Mouse (Mus musculus): ENCODE measurements at regions not wholly inside any gene's neighbourhood (a gene's known extent, or its start where the extent isn't known, plus 50 kb on each side); places are given as distances from the start of the nearest gene placed in this dataset.

- peak in 1 of 2 experiments; percentile 12 for DNase-seq
These were observed 114.0 kb upstream of the Nxt1 start for GRCm38 (mm10) chr2:148558365-148558764.

DNA sequence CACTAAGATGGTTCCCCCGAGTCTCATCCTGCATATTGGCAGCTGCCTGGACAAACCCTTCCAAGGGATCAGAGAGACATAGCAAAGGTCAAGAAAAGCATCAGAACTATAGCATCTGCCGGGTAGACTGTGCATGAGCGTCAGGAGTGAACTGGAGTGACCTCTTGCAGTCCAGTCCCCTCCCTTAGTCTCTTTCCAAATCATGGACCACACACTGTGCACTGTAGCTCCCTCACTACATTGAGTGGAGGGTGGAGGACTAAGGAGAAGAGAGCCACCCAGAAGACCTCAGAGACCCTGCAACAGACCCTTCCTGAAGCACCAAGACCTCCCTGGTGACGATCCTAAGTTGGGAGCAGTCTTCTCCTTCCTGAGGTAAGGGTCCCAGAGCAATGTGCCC is 107.8 kb upstream of the Cd93 start:
- DNase-seq, result no peak

- DNase-seq, result no peak
These were observed 106.3 kb upstream of the Cd93 start for GRCm38 (mm10) chr2:148549618-148550017.

DNA sequence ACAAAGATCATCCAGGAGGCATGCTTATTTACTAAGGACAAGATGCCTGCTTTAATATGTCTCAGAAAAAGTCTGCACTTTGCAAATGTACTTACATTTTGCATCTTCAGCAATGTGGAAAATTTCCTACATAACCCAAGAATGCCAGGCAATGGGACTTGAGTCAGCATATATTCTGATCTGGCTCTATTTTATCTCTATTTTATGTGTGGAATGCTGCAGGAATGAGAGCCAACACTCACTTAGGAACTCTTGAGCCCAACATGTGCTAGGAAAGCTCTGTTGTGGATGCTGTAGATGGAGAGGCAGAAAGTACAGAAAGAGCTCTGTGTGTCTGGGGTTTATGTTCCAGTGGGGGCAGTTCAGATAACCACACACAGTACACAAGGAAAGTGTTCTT is 99.0 kb upstream of the Cd93 start:
- no peak for DNase-seq

GRCm38 (mm10) chr2:148537914-148538510 is 94.6 kb upstream of the Cd93 start:
- no peak for DNase-seq

GRCm38 (mm10) chr2:148537251-148537650 is 93.9 kb upstream of the Cd93 start:
- no peak for DNase-seq

DNA sequence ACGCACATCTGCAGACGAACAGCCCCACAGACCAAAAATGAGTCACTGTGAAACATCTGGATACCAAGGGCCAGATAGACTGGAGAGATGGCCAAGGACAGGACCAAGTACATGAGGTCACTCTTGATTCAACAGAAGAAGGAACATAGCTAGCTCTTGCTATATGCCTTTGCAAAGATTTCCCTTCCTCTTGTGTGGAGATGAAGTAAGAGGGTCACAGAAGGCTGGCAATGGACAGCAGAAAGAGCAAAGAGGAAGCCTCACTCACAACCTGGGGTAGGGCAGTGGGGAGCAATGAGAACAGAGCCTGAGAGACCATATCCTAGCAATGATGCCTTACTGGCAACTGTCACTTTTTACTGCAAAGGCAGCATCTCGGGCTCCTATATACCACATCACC is 93.2 kb upstream of the Cd93 start:
- DNase-seq, result no peak

DNA sequence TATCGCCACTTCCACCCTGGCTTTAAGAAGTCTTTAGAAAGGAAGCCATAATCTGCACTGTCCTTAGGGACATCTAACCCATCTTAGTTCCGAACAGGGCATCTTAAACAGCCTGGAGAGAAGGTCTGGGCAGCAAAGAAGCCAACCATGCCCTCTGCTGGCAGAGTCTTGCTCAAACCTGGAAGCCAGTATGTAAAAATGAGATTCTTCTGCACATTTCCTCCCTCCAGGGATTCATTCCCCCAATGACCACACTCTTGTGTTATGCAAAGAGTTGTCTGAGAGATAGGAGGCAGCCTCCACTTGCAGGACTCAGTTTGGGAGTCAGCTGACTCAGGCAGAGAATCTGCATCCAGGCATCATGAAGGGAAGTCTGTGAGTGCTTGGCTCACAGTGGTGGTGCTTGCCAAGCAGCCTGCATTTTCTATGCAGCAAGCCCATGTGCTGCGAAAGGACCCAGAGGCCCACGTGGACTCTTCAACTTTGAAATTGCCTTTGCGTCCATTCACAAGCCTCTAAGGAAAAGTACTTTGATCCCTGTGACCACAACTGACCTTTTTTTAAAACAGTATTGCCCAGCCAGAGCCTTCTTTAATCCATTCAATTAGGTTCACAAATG is 92.3 kb upstream of the Cd93 start:
- peak; percentile 55 to 74 for DNase-seq

GRCm38 (mm10) chr2:148532051-148532450 is 88.7 kb upstream of the Cd93 start:
- no peak for DNase-seq

DNA sequence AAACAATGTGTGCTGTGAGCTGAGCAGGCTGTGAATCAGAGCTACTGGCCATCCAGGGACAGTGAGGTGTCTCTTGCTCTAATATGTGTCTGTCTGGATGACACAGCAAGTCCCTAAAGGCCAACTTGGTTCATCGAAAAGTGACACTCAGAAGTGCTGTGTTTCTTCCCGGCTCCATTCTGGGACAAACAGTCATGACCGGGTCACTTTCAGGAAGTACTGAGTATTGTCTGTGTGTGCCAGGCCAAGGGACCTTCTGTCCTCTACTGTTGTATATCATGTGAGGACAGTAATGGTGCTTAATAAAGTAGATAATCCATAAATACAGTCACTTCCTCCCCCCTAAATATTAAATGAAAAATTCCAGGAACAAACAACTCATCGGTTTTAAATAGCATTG is 87.2 kb upstream of the Cd93 start:
- peak; percentile 18 to 22 for DNase-seq

DNA sequence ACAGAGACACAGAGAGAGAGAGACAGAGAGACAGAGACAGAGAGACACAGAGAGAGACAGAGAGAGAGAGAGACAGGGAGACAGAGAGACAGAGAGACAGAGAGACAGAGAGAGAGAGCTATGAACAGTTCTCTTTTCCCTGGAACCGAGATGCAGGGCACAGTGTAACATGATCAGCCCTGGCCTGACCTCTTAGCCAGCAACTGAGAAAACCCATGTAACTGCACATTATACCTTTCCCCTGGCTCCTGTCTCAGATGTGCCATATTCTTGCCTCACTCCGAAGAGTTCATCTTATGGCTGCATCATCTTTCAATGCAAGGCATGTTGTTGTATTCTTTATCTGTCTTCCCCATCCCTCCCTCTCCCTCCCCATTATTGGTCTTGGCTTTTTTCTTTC is 86.5 kb upstream of the Cd93 start:
- no peak for DNase-seq

- DNase-seq, result no peak
These were observed 84.4 kb upstream of the Cd93 start for GRCm38 (mm10) chr2:148527755-148528154.

- DNase-seq, result no peak
These were observed 82.1 kb upstream of the Cd93 start for GRCm38 (mm10) chr2:148525496-148525895.

GRCm38 (mm10) chr2:148523401-148523800 is 80.0 kb upstream of the Cd93 start:
- no peak for DNase-seq

DNA sequence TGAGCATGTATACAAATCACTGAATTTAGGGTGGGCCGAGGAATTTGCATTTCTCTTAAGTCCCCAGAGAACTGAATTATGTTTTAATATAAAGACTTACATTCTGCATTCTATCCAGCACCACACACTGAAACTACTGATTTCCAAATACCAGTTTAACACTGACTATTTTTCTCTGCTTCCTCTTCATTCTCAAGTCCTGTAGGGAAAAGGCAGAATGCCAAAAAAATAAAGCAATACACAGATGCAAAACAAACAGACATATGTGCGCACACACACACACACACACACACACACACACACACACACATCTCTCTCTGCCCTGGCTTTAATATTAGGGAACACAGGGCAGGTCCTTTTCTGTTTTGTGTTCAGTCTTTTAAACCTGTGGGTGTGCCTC is 79.6 kb upstream of the Cd93 start:
- no peak for DNase-seq

DNA sequence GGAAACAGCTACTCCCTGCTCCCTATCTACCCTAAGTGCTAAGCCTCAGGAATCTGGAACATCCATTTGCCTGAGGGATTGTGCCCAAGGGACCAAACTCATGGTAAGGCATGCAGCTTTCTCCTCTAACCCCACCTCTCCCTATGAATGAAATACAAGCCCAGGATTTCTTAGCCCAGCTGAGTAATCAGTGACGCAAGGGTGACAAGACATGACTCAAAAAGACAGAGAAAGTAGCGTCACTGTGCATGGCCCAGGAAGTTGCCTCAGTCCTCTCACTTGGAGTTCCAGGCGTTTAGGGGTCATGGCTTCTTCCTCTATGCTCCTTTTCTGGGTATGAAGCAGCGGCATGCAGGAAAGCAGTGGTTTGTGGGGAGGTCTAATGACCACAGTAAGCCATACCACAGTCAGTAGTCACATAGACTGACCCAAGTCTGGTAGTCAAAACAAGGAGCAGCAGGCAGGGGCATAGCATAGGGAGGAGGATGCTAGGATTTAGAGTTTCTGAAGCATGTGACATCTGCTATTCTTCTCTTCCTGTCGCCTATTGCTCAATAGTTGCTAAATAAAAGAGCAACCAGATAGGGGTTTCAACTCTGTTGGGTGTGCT is 78.7 kb upstream of the Cd93 start:
- DNase-seq, result no peak

GRCm38 (mm10) chr2:148520291-148520690 is 76.9 kb upstream of the Cd93 start:
- no peak for DNase-seq

GRCm38 (mm10) chr2:148519689-148520290 is 76.4 kb upstream of the Cd93 start:
- DNase-seq, result no peak

DNA sequence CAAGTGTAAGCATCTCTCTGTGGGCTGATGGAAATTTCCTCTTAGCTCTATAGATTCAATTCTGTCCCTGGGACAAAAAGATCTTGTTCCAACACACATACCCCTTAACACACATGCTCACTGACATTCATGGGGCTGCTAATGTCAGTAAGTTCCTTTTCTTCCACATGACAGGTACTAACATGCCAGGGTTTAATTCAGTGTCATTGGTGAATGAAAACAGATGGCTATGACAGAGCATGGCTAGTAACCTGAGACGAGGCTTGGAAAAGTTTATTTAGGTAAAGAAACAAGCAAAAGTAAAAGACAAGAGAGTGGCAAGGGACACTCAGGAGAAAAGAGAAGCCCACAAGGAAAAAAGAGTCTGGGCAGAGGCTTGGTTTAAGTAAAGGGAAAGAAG is 74.5 kb upstream of the Cd93 start:
- no peak for DNase-seq

DNA sequence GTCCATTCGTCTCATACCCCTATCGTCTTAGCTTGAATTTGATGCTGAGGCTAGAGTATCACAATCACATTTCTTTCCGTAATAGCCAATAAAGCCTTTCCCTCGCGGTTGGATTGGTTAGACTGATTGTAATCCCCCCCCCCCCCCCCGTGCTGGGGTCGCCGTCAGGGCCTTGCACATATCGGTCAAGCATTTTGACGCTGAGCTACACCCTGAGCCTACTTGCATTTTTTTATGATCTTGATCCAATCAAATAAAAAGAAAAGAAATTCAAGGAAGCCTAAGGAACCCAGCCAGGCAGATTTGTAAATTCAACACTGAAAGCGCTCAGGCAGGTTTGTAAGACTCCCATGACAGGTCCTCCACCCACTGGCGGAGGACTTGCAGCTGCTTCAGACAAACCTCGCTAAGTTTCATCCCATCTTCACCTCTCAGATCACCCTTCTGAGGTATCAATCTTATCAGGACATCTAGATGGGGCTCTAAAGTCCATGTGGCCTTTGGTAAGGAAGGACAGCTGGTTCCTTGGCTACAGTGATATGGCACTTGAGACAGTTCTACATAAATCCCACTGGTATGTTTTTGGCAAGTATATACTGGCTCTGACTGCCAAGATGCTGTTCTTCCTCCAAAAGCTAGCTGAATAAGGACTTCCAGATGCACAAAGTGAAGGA is 66.8 kb upstream of the Cd93 start:
- DNase-seq, result no peak

- no peak for DNase-seq
These were observed 66.0 kb upstream of the Cd93 start for GRCm38 (mm10) chr2:148509357-148509756.

- no peak for DNase-seq
These were observed 64.2 kb upstream of the Cd93 start for GRCm38 (mm10) chr2:148507523-148507922.

GRCm38 (mm10) chr2:148506966-148507365 is 63.6 kb upstream of the Cd93 start:
- no peak for DNase-seq
